Mouse (Mus musculus) embryonic facial prominence, embryonic 12.5 days (tissue): Measurements from ENCODE around the gene Serpina3i. TPM values are rescaled to one million over a fixed set of nuclear protein-coding genes. Genes with fewer than 3 reads are reported as not detected.
"Not testable (repeated sequence)": the region's sequence is repeated elsewhere in the genome, so short reads cannot be mapped to it uniquely, and the experiment has no call there.

Experiments
- ATAC-seq: fragments of 200-750 bp; cut with Nextera tagmentation; 2 replicates; pipeline ENCODE4 v1.8.0; 2017; ENCODE audit not compliant: insufficient number of reproducible peaks, insufficient read depth, low FRiP score, low TSS enrichment
- H3K27ac ChIP-seq: fragments of 300-500 bp; sonication (generic); 2 replicates; pipeline ENCODE4 v1.5.1; 2016; ENCODE audit warnings: mild to moderate bottlenecking
- H3K27me3 ChIP-seq: fragments of 300-500 bp; sonication (generic); 2 replicates; pipeline ENCODE4 v1.6.1; 2016; ENCODE audit warnings: mild to moderate bottlenecking, moderate library complexity
- H3K36me3 ChIP-seq: fragments of 300-500 bp; sonication (generic); 2 replicates; pipeline ENCODE4 v1.6.1; 2016; ENCODE audit warnings: mild to moderate bottlenecking
- H3K4me1 ChIP-seq: fragments of 300-500 bp; sonication (generic); 2 replicates; pipeline ENCODE4 v1.6.1; 2016
- H3K4me2 ChIP-seq: fragments of 300-500 bp; sonication (generic); replicated peaks from 2 replicates; pipeline ENCODE4 v1.6.1; 2016; ENCODE audit warnings: mild to moderate bottlenecking, moderate library complexity
- H3K4me3 ChIP-seq: fragments of 300-500 bp; sonication (generic); 2 replicates; pipeline ENCODE4 v1.5.1; 2016; ENCODE audit warnings: mild to moderate bottlenecking
- H3K9ac ChIP-seq: fragments of 300-500 bp; sonication (generic); 2 replicates; pipeline ENCODE4 v1.6.1; 2016; ENCODE audit warnings: mild to moderate bottlenecking, moderate library complexity
- H3K9me3 ChIP-seq: fragments of 300-500 bp; sonication (generic); 2 replicates; pipeline ENCODE4 v1.6.1; 2016; ENCODE audit warnings: mild to moderate bottlenecking, moderate library complexity
- WGBS: fragments of 180-500 bp; shearing (Covaris S2); methylation state at CpG from one replicate; pipeline ENCODE4 v1.1.7; 2016; 5-methylcytosine and 5-hydroxymethylcytosine counted together
- polyA plus RNA-seq: library from polyadenylated mRNA; unstranded; fragments of >200 nt; fragmentation: Nextera tagmentation; extraction: Ambion mirVana; gene quantifications from 2 replicates; pipeline ENCODE4 v1.2.1, GENCODE M21; 2016

Gene Serpina3i
- polyA plus RNA-seq = 0.13 TPM in 1 of 2 replicates, not detected in the other

GRCm38 (mm10) chr12:104262863-104263262 is at the start of gene Serpina3i:
Serpina3i (plus strand) TSS chr12:104263122.
- H3K27ac ChIP-seq = no peak within 1 kb of the TSS
- ATAC-seq = no peak
- no peaks in the 10 kb centered on the region for H3K36me3 ChIP-seq
- H3K27me3 ChIP-seq = no peaks in the 10 kb centered on the region
- H3K4me1 ChIP-seq = no peaks in the 10 kb centered on the region
- H3K4me2 ChIP-seq = no peak within 1 kb of the TSS
- no peaks in the 10 kb centered on the region for H3K9me3 ChIP-seq
- no peak within 1 kb of the TSS for H3K4me3 ChIP-seq
- no peak within 1 kb of the TSS for H3K9ac ChIP-seq

- Histone ChIP-seq H3K9me3 (no peaks in the 10 kb centered on the region), H3K27me3 (no peaks in the 10 kb centered on the region), H3K27ac (no peak overlapping the region), H3K9ac (no peak overlapping the region), H3K4me2 (no peak overlapping the region), H3K36me3 (no peaks in the 10 kb centered on the region), H3K4me3 (no peak overlapping the region), H3K4me1 (no peaks in the 10 kb centered on the region)
- 55% methylated on average over 2 of the region's 2 CpGs for WGBS
- ATAC-seq = no peak
These were observed 49.1 kb upstream of the Serpina3i start for GRCm38 (mm10) chr12:104213689-104214444.

GRCm38 (mm10) chr12:104214445-104214753 is 48.5 kb upstream of the Serpina3i start, which contains the start of gene Serpina3f:
Serpina3f (plus strand) TSS chr12:104214544.
- Histone ChIP-seq H3K27me3 (no peaks in the 10 kb centered on the region), H3K36me3 (no peaks in the 10 kb centered on the region), H3K27ac (no peak within 1 kb of the TSS), H3K9me3 (no peaks in the 10 kb centered on the region), H3K9ac (no peak within 1 kb of the TSS), H3K4me2 (no peak within 1 kb of the TSS), H3K4me3 (no peak within 1 kb of the TSS), H3K4me1 (no peaks in the 10 kb centered on the region)
- 65% methylated on average over 1 of the region's 1 CpGs for WGBS
- no peak for ATAC-seq

- no peak for ATAC-seq
- no peaks in the 10 kb centered on the region for H3K9me3 ChIP-seq
- no peaks in the 10 kb centered on the region for H3K4me1 ChIP-seq
- H3K4me2 ChIP-seq = no peak overlapping the region
- 91% methylated on average over 1 of the region's 1 CpGs for WGBS
- H3K4me3 ChIP-seq = no peak overlapping the region
- H3K27ac ChIP-seq = no peak overlapping the region
- no peak overlapping the region for H3K9ac ChIP-seq
- no peaks in the 10 kb centered on the region for H3K36me3 ChIP-seq
- no peaks in the 10 kb centered on the region for H3K27me3 ChIP-seq
These were observed 47.7 kb upstream of the Serpina3i start for GRCm38 (mm10) chr12:104215249-104215648.

GRCm38 (mm10) chr12:104221616-104222015 is 41.3 kb upstream of the Serpina3i start:
- Histone ChIP-seq H3K9me3 (no peaks in the 10 kb centered on the region), H3K4me1 (no peaks in the 10 kb centered on the region), H3K4me3 (no peak overlapping the region), H3K27me3 (no peaks in the 10 kb centered on the region), H3K27ac (no peak overlapping the region), H3K36me3 (no peaks in the 10 kb centered on the region), H3K4me2 (no peak overlapping the region), H3K9ac (no peak overlapping the region)
- 84% methylated on average over 1 of the region's 1 CpGs for WGBS
- no peak for ATAC-seq

- Histone ChIP-seq H3K9me3 (no peaks in the 10 kb centered on the region), H3K4me2 (no peak overlapping the region), H3K4me3 (no peak overlapping the region), H3K4me1 (no peaks in the 10 kb centered on the region), H3K27me3 (no peaks in the 10 kb centered on the region), H3K27ac (no peak overlapping the region), H3K36me3 (no peaks in the 10 kb centered on the region), H3K9ac (no peak overlapping the region)
- 64% methylated on average over 1 of the region's 1 CpGs for WGBS
- ATAC-seq = no peak
These were observed 39.2 kb upstream of the Serpina3i start for GRCm38 (mm10) chr12:104223690-104224089.

- WGBS = 61% methylated on average over 7 of the region's 7 CpGs
- H3K4me2 ChIP-seq = no peak overlapping the region
- no peaks in the 10 kb centered on the region for H3K9me3 ChIP-seq
- H3K4me3 ChIP-seq = no peak overlapping the region
- no peaks in the 10 kb centered on the region for H3K36me3 ChIP-seq
- H3K27me3 ChIP-seq = no peaks in the 10 kb centered on the region
- H3K9ac ChIP-seq = no peak overlapping the region
- no peak for ATAC-seq
- no peaks in the 10 kb centered on the region for H3K4me1 ChIP-seq
- no peak overlapping the region for H3K27ac ChIP-seq
These were observed 38.2 kb upstream of the Serpina3i start for GRCm38 (mm10) chr12:104224598-104225300.

GRCm38 (mm10) chr12:104230762-104231161 is 32.2 kb upstream of the Serpina3i start:
- H3K4me1 ChIP-seq = no peaks in the 10 kb centered on the region
- H3K9me3 ChIP-seq = no peaks in the 10 kb centered on the region
- no peaks in the 10 kb centered on the region for H3K36me3 ChIP-seq
- no peak overlapping the region for H3K27ac ChIP-seq
- no peak overlapping the region for H3K4me2 ChIP-seq
- no peak overlapping the region for H3K9ac ChIP-seq
- 42% methylated on average over 2 of the region's 2 CpGs for WGBS
- no peak overlapping the region for H3K4me3 ChIP-seq
- no peak for ATAC-seq
- no peaks in the 10 kb centered on the region for H3K27me3 ChIP-seq

GRCm38 (mm10) chr12:104235915-104236314 is 27.0 kb upstream of the Serpina3i start, which contains the start of gene Serpina3g:
Serpina3g (plus strand) TSS chr12:104236245.
- WGBS = 42% methylated on average over 5 of the region's 5 CpGs
- no peak for ATAC-seq
- no peak within 1 kb of the TSS for H3K4me3 ChIP-seq
- no peak within 1 kb of the TSS for H3K4me2 ChIP-seq
- no peaks in the 10 kb centered on the region for H3K9me3 ChIP-seq
- H3K27ac ChIP-seq = no peak within 1 kb of the TSS
- H3K36me3 ChIP-seq = no peaks in the 10 kb centered on the region
- H3K9ac ChIP-seq = no peak within 1 kb of the TSS
- no peaks in the 10 kb centered on the region for H3K27me3 ChIP-seq
- no peaks in the 10 kb centered on the region for H3K4me1 ChIP-seq

- not testable (repeated sequence) for H3K9ac ChIP-seq, H3K36me3 ChIP-seq, H3K4me2 ChIP-seq, ATAC-seq, H3K27me3 ChIP-seq, H3K27ac ChIP-seq, H3K4me1 ChIP-seq, H3K4me3 ChIP-seq, H3K9me3 ChIP-seq
- WGBS = 79% methylated on average over 1 of the region's 1 CpGs
These were observed 24.9 kb upstream of the Serpina3i start for GRCm38 (mm10) chr12:104238048-104238447.

- H3K27me3 ChIP-seq = no peaks in the 10 kb centered on the region
- no peak overlapping the region for H3K4me2 ChIP-seq
- H3K4me1 ChIP-seq = no peaks in the 10 kb centered on the region
- ATAC-seq = no peak
- H3K9me3 ChIP-seq = no peaks in the 10 kb centered on the region
- no peak overlapping the region for H3K4me3 ChIP-seq
- H3K27ac ChIP-seq = no peak overlapping the region
- no peak overlapping the region for H3K9ac ChIP-seq
- no peaks in the 10 kb centered on the region for H3K36me3 ChIP-seq
These were observed 19.6 kb upstream of the Serpina3i start for GRCm38 (mm10) chr12:104243307-104243706.

GRCm38 (mm10) chr12:104245092-104245491 is 17.8 kb upstream of the Serpina3i start:
- H3K4me1 ChIP-seq = no peaks in the 10 kb centered on the region
- no peak for ATAC-seq
- WGBS = 70% methylated on average over 1 of the region's 1 CpGs

More at GRCm38 (mm10) chr12:104245092-104245491, 17.8 kb upstream of the Serpina3i start:
- no peak overlapping the region for H3K4me2 ChIP-seq
- no peaks in the 10 kb centered on the region for H3K9me3 ChIP-seq
- H3K9ac ChIP-seq = no peak overlapping the region
- H3K36me3 ChIP-seq = no peaks in the 10 kb centered on the region
- no peaks in the 10 kb centered on the region for H3K27me3 ChIP-seq
- no peak overlapping the region for H3K4me3 ChIP-seq
- no peak overlapping the region for H3K27ac ChIP-seq
